Comparison of ENCODE assay signal across 11 mouse cellular contexts in genomic region chr5:36900189-36900619, GRCm38 (mm10). TPM values are rescaled to one million over a fixed set of nuclear protein-coding genes. Genes with fewer than 3 reads are reported as not detected.
DNase-seq lines count a peak whose midpoint lies in the region; ATAC-seq lines count a peak whose summit lies in the region.
"Had no signal": no experiment of that assay in that cellular context is flagged by ENCODE, and none has a peak within 500 bp of the region (broad histone marks: within the 10 kb centered on the region; RNA-seq: fewer than 3 reads in every experiment).

No protein-coding gene starts in this region.

- WGBS in kidney, embryonic 15.5 days = 48% methylated on average over 6 of the region's 6 CpGs
- WGBS in liver, embryonic 12.5 days (ENCODE audit: insufficient replicate concordance) = 57% methylated on average over 6 of the region's 6 CpGs

- H3K9me3 ChIP-seq in kidney, embryonic 15.5 days (replicated peaks) = no peaks in the 10 kb centered on the region
- no peaks in the 10 kb centered on the region for H3K9me3 ChIP-seq in liver, embryonic 12.5 days (replicated peaks)

- H3K4me3 ChIP-seq in kidney, embryonic 15.5 days (replicated peaks) = no peak overlapping the region
- no peak overlapping the region for H3K4me3 ChIP-seq in liver, embryonic 12.5 days

- ATAC-seq in kidney, embryonic 15.5 days (replicated peaks; ENCODE audit: low FRiP score) = no peak
- ATAC-seq in liver, embryonic 12.5 days = no peak
- ATAC-seq in activated CD4-positive, CD25-positive, alpha-beta regulatory T cell, adult 4 months = no peak
- ATAC-seq: liver, postnatal 0 days had no signal

- H3K9ac ChIP-seq in kidney, embryonic 15.5 days = no peak overlapping the region
- no peak overlapping the region for H3K9ac ChIP-seq in liver, embryonic 12.5 days
- H3K9ac ChIP-seq: liver, postnatal 0 days had no signal

- H3K4me1 ChIP-seq in kidney, embryonic 15.5 days = no peaks in the 10 kb centered on the region
- H3K4me1 ChIP-seq in liver, embryonic 12.5 days = no peaks in the 10 kb centered on the region

- 0 out of 2 replicates have a peak, but pooled peaks cover 18% of the 10 kb centered on the region for H3K27me3 ChIP-seq in kidney, embryonic 15.5 days
- H3K27me3 ChIP-seq in liver, embryonic 12.5 days (replicated peaks) = no peaks in the 10 kb centered on the region

- H3K4me2 ChIP-seq in kidney, embryonic 15.5 days = no peak overlapping the region
- H3K4me2 ChIP-seq in liver, embryonic 12.5 days = no peak overlapping the region

- no peaks in the 10 kb centered on the region for H3K36me3 ChIP-seq in kidney, embryonic 15.5 days
- no peaks in the 10 kb centered on the region for H3K36me3 ChIP-seq in liver, embryonic 12.5 days

- no peak overlapping the region for H3K27ac ChIP-seq in kidney, embryonic 15.5 days
- no peak overlapping the region for H3K27ac ChIP-seq in liver, embryonic 12.5 days

- peak; percentile 39 for DNase-seq in adrenal gland, postnatal 10 days
- DNase-seq in adrenal gland, adult 18-20 months (ENCODE audit: low spot score in 2 of 2) = no peak
- peak; percentile 52 for DNase-seq in kidney, postnatal 10 days
- peak; percentile 74 to 81 for DNase-seq in cerebellum, postnatal 14 days
- peak; percentile 21 for DNase-seq in lung, postnatal 25 days (ENCODE audit: low spot score)
- DNase-seq: liver, postnatal 0 days; thymus, postnatal 25 days had no signal

RNA-seq across cellular contexts. Expression of gene Ppp2r2c, which starts 31.9 kb away (rescaled TPM):
- total RNA-seq in adrenal gland, postnatal 10 days (2021) = 10 to 100 TPM in 1 of 2 experiments, 1 to 10 TPM in 1; 7.0 to 10.2 TPM
- 1 to 10 TPM; 4.4 to 6.9 TPM for total RNA-seq in adrenal gland, adult 18-20 months (2021)
- polyA plus RNA-seq in kidney, embryonic 15.5 days (2015; fragmentation: Nextera tagmentation; extraction: Ambion mirVana) = 0.13 and 0.61 TPM in 2 replicates
- polyA plus RNA-seq in liver, embryonic 12.5 days (2016; fragmentation: Nextera tagmentation; extraction: Ambion mirVana) = 0.08 TPM in 1 of 2 replicates, not detected in the other
- not detected for polyA plus RNA-seq in activated CD4-positive, CD25-positive, alpha-beta regulatory T cell, adult 4 months (2017; shearing (Covaris generic))
- polyA plus RNA-seq: C2C12; liver, postnatal 0 days had no signal

Comparison
In these comparisons a context has a peak if more than half of its experiments do, and no peak if none do; other contexts are left out.
1. DNase-seq: peak in adrenal gland, postnatal 10 days (single experiment), kidney, postnatal 10 days (single experiment), cerebellum, postnatal 14 days (2 of 2) and lung, postnatal 25 days (single experiment); none in adrenal gland, adult 18-20 months (0 of 2).